Mouse (Mus musculus) heart, embryonic 14.5 days (tissue): ENCODE results near the gene Ikzf4. TPM values are rescaled to one million over a fixed set of nuclear protein-coding genes. Genes with fewer than 3 reads are reported as not detected.

Experiments
- microRNA-seq: library from miRNA; unstranded; fragments of <30 nt; microRNA quantifications from one replicate; pipeline ENCODE4, GENCODE M21; 2016
- polyA plus RNA-seq: library from polyadenylated mRNA; unstranded; fragments of >200 nt; fragmentation: Nextera tagmentation; extraction: Ambion mirVana; gene quantifications from 2 replicates; pipeline ENCODE4 v1.2.1, GENCODE M21; 2014

Ikzf4 gene
- polyA plus RNA-seq, 1 experiment from 2014 or later = 1.8 TPM

Small RNA genes lying within 50 kb of the gene (microRNA-seq; reads per million reads assigned to microRNA genes)
- not detected for gene Mir6917

Other genes with a start within 250 kb of the Ikzf4 start
- gene Slc39a5, start 244.8 kb downstream of the Ikzf4 start, polyA plus RNA-seq = not detected in 2 replicates
- gene Nabp2, start 234.5 kb downstream of the Ikzf4 start, polyA plus RNA-seq = 64.5 and 66.6 TPM in 2 replicates
- 23.7 and 24.6 TPM in 2 replicates for gene Rnf41, start 234.3 kb downstream of the Ikzf4 start, polyA plus RNA-seq
- 62.4 and 63.7 TPM in 2 replicates for gene Smarcc2, start 186.7 kb downstream of the Ikzf4 start, polyA plus RNA-seq
- 1,060 and 1,246 TPM in 2 replicates for gene Myl6, start 151.8 kb downstream of the Ikzf4 start, polyA plus RNA-seq
- 5.0 and 5.5 TPM in 2 replicates for gene Myl6b, start 147.3 kb downstream of the Ikzf4 start, polyA plus RNA-seq
- 17.3 and 17.8 TPM in 2 replicates for gene Esyt1, start 120.1 kb downstream of the Ikzf4 start, polyA plus RNA-seq
- gene Zc3h10, start 98.2 kb downstream of the Ikzf4 start, polyA plus RNA-seq = 7.3 and 8.2 TPM in 2 replicates
- 2,755 and 3,168 TPM in 2 replicates for gene Rpl41, start 96.7 kb downstream of the Ikzf4 start, polyA plus RNA-seq
- 123 TPM in 2 replicates for gene Pa2g4, start 80.0 kb downstream of the Ikzf4 start, polyA plus RNA-seq
- 2.9 and 3.5 TPM in 2 replicates for gene Erbb3, start 56.3 kb downstream of the Ikzf4 start, polyA plus RNA-seq
- gene Rps26, start 19.2 kb downstream of the Ikzf4 start, polyA plus RNA-seq = 540 and 605 TPM in 2 replicates
- 9.9 and 11.4 TPM in 2 replicates for gene Suox, start 28.1 kb upstream of the Ikzf4 start, polyA plus RNA-seq
- gene Rab5b, start 50.3 kb upstream of the Ikzf4 start, polyA plus RNA-seq = 56.7 and 58.3 TPM in 2 replicates
- 3.6 and 4.7 TPM in 2 replicates for gene Pmel, start 58.2 kb upstream of the Ikzf4 start, polyA plus RNA-seq
- gene Cdk2, start 59.0 kb upstream of the Ikzf4 start, polyA plus RNA-seq = 89.2 and 90.3 TPM in 2 replicates
- 5.4 and 7.1 TPM in 2 replicates for gene Dgka, start 98.9 kb upstream of the Ikzf4 start, polyA plus RNA-seq
- 16.0 and 18.3 TPM in 2 replicates for gene Pym1, start 101.9 kb upstream of the Ikzf4 start, polyA plus RNA-seq
- gene Mmp19, start 144.9 kb upstream of the Ikzf4 start, polyA plus RNA-seq = 1.1 and 1.8 TPM in 2 replicates
- gene Dnajc14, start 158.1 kb upstream of the Ikzf4 start, polyA plus RNA-seq = 28.2 and 31.0 TPM in 2 replicates
- gene Tmem198b, start 158.4 kb upstream of the Ikzf4 start, polyA plus RNA-seq = 16.6 and 18.2 TPM in 2 replicates
- gene Sarnp, start 171.3 kb upstream of the Ikzf4 start, polyA plus RNA-seq = 157 and 168 TPM in 2 replicates
- gene Ormdl2, start 175.7 kb upstream of the Ikzf4 start, polyA plus RNA-seq = 41.4 and 46.1 TPM in 2 replicates
- gene Gdf11, start 245.7 kb upstream of the Ikzf4 start, polyA plus RNA-seq = 2.3 and 3.4 TPM in 2 replicates